Mouse (Mus musculus) liver, embryonic 14.5 days (tissue): ENCODE data around the gene Acvrl1.

Experiments used
- CTCF ChIP-seq: IDR thresholded peaks from 2 replicates; pipeline ENCODE4 v1.5.1; 2016; ENCODE audit warnings: antibody characterized with exemption, low read depth, control low read depth
- EP300 ChIP-seq: IDR thresholded peaks from 2 replicates; pipeline ENCODE4 v1.6.1; 2016; ENCODE audit warnings: antibody characterized with exemption, low read depth

GRCm38 (mm10) chr15:101093988-101094387, 34.3 kb upstream of the Acvrl1 start:
- TF ChIP-seq CTCF: no peak
- no peak for TF ChIP-seq EP300
